Mouse (Mus musculus): Measurements from ENCODE around the gene CN725425.

GRCm38 (mm10) chr15:91252956-91253355 lies 53.7 kb downstream of the CN725425 start:
- no peak for TF ChIP-seq POLR2A (IDR thresholded peaks at IDR 0.05; ENCODE audit: low read depth, low read length)
- no peak for TF ChIP-seq CTCF (IDR thresholded peaks at IDR 0.05; ENCODE audit: extremely low read depth, insufficient read depth, insufficient read length, insufficient replicate concordance)
